Mouse (Mus musculus) liver, embryonic 14.5 days (tissue): Measurements from ENCODE around the gene Nav2.

Source experiments
- CTCF ChIP-seq: IDR thresholded peaks from 2 replicates; pipeline ENCODE4 v1.5.1; 2016; ENCODE audit warnings: antibody characterized with exemption, low read depth, control low read depth
- EP300 ChIP-seq: IDR thresholded peaks from 2 replicates; pipeline ENCODE4 v1.6.1; 2016; ENCODE audit warnings: antibody characterized with exemption, low read depth

DNA sequence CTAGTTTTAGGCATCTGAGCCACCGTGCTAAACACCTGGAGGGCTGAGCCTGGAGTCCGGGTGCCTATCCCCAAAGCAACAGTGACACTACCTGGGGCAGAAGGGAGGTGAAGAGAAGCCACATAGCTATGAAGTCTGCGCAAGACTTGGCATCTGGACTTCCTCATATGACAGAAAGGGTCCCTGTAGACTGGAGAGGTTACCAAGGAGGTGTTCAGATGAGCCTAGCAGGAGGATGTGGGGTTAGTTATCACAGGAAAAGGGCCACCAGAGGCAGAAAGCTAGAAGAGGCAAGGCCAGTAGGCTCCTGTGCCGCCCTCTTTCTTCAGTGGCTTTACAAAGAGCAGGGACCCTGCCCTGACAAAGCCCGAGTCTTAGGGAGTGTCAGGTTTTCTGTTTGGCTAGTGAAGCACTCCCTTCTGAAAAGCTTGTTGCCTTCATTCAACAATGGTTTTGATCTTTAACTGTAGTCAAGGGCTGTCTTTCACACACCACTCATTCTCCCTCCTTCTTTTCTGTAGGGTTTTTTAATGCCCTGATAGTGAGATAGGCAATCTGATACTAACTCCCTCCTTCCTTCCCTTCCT is 417.7 kb downstream of the Nav2 start:
- TF ChIP-seq CTCF, result no peak
- no peak for TF ChIP-seq EP300
